Mouse (Mus musculus): Measurements from ENCODE around the gene Acp5.

The Acp5 gene

GRCm38 (mm10) chr9:22143108-22144037 lies 7.9 kb upstream of the Acp5 start:
- no peak for DNase-seq (ENCODE audit: extremely low read depth, low read depth, low spot score)

- DNase-seq (ENCODE audit: extremely low read depth, low read depth, low spot score): no peak
Observed at GRCm38 (mm10) chr9:22139746-22140145, 4.2 kb upstream of the Acp5 start.

- DNase-seq (ENCODE audit: extremely low read depth, low read depth, low spot score): no peak
Observed at GRCm38 (mm10) chr9:22138480-22138879, 3.0 kb upstream of the Acp5 start.

- no peak for DNase-seq (ENCODE audit: extremely low read depth, low read depth, low spot score)
Observed at GRCm38 (mm10) chr9:22136765-22137547, 1.4 kb upstream of the Acp5 start.

DNA sequence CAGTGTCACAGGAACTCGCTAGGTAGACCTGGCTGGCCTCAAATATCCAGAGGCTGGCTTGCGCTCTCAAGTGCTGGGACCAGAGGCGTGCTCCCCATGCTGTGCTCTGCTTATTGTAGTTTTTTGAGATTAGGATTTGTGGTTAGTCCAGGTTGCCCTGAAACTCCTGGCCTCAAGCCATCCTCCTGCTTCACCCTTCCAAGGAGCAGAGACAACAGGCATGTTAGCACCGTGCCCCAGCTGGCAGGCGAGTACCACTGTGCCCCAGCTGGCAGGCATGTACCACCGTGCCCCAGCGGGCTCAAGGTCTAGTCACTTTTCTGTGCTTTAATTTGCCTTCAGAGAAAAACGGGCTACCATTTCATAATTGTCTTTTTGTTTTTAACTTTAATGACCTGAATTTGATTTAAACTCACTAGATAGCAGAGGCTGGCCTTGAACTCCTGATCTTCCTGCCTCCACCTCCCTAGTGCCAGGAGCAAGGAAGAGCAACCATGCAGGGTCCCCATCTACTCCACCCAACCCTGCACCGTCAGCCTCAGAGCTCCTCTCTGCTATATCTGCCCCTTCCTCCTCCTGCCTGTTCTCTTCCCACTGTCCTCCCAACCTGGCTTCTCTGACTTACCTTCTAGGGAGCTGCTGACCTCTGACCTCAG lies 395 bp downstream of the Acp5 start:
- DNase-seq (ENCODE audit: extremely low read depth, low read depth, low spot score): peak; percentile 80

DNA sequence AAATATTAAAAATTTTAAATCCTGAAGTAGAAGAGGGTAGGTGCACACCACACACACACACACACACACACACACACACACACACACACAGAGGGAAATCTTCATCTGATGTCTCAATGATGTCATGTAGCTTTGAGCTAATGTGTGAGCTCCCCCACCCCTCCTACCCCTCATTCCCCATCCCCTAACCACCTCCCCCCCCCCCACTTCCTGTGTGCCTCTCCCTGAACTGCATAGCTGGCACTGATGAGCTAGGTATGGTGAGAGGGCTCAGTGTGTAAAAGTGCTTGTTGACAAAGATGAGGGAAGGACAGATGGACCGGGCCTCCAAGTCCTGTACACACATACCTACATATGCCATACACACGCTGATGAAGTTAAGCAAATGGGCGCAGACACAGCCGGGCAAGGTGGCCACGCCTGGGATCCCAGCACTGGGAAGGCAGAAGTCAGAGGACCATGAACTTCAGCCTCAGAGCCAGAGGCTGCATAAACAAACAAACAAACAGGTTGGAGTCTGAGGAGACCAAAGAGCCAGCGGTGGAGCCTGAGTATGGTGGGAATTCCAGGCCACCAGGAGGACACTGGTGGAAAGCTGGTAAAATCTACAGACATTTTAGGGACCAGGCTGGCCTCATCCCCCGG lies 1.1 kb downstream of the Acp5 start:
- DNase-seq (ENCODE audit: extremely low read depth, low read depth, low spot score): no peak

- no peak for DNase-seq (ENCODE audit: extremely low read depth, low read depth, low spot score)
Observed at GRCm38 (mm10) chr9:22132220-22132619, 3.3 kb downstream of the Acp5 start.

GRCm38 (mm10) chr9:22131226-22131981 lies 4.1 kb downstream of the Acp5 start:
- no peak for DNase-seq (ENCODE audit: extremely low read depth, low read depth, low spot score)

DNA sequence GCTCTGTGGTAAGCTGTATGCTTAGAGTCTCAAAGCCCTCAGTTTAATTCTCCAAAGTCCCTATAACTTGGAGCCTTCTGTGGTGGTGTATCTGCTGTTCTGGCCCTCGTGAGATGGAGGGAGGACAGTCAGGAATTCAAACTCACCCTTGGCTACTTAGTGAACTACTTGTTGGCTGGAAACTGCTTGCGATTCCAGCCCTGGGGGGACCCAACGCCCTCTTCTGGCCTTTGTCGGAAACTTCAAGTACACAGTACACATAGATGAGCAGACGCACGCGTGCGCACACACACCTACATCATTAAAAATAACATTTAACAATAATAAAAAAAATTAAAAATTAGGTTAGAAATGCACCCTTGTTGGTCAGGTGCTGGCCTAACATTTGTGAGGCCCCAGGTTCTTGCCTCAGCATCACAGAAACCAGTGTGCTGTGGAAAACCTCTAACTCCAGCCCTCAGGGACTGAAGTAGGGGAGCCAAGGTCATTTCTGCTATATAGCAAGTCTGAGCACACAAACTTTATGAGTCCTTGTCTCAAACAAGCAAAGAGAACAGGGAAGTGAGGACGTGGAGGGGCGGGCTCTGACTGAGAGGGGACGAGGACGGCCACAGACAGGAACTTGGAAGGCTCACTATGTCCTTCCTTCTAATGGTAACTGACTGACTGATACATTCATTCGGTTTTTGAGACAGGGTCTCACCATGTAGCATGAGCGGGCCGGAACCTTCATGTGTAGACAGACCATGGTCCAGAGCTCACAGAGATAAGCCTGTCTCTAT lies 10.1 kb downstream of the Acp5 start:
- no peak for DNase-seq (ENCODE audit: extremely low read depth, low read depth, low spot score)

GRCm38 (mm10) chr9:22124169-22124568 lies 11.3 kb downstream of the Acp5 start:
- no peak for DNase-seq (ENCODE audit: extremely low read depth, low read depth, low spot score)

DNA sequence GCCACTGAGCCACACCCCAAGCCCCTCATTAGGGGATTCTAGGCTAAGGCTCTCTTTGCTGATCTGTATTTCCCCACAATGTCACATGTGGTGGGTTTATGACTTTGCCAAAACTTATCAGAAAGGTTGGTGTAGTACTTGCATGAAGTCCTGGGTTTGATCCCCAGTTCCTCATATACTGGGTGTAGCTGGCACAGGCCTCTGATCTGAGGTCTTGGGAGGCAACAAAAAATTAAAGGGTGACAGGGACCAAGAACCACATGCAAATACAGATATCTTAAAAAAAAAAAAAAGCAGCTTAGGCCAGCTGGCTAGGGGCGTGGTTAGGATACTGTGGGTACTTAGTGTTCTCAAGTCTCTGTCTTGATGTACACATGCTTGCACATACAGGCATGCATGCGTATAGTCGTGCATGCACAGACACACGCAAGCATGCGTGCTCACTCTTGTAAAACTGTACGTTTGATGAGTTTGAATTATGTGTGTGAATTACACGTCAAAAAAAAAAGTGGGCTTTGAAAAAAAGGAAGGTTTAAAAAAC lies 12.4 kb downstream of the Acp5 start:
- no peak for DNase-seq (ENCODE audit: extremely low read depth, low read depth, low spot score)

DNA sequence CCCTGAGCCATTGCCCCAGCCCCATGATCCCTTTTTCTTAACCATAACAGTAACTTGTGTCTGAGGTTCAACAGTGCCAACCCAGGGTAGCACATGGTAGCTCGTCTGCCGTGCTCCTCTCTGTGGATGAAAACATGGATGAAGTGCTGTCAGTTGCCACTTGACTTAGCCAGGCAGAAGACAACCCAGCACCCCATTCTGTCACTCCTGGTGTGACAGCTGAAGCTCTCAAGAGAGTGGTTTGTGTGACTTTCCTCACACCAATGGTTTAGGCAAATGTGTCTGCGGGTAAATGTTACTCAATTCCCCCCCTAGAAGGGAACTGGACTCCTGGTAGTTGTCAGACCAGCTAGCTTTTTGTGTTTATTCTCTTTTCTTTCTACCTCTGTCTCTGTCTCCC lies 13.5 kb downstream of the Acp5 start:
- no peak for DNase-seq (ENCODE audit: extremely low read depth, low read depth, low spot score)

DNA sequence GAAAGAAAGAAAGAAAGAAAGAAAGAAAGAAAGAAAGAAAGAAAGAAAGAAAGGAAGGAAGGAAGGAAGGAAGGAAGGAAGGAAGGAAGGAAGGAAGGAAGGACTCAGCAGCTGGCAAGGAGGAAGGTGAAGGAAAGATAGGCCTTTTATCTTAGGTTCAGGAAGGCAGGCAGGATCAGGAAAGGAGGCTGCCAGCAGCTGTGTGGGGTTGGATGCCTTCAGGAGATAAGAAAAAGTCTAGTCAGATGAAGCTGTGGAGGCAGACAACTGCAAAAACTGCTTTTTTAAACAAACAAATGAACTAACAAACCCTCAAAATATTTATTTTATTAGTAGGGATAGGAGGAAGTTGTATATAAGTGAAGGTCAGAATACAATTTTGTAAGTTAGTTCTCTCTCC lies 14.0 kb downstream of the Acp5 start:
- DNase-seq (ENCODE audit: extremely low read depth, low read depth, low spot score): no peak

- no peak for DNase-seq (ENCODE audit: extremely low read depth, low read depth, low spot score)
Observed at GRCm38 (mm10) chr9:22119543-22119942, 16.0 kb downstream of the Acp5 start.

- DNase-seq (ENCODE audit: extremely low read depth, low read depth, low spot score): peak; percentile 61
Observed at GRCm38 (mm10) chr9:22117754-22118456, 17.6 kb downstream of the Acp5 start.

DNA sequence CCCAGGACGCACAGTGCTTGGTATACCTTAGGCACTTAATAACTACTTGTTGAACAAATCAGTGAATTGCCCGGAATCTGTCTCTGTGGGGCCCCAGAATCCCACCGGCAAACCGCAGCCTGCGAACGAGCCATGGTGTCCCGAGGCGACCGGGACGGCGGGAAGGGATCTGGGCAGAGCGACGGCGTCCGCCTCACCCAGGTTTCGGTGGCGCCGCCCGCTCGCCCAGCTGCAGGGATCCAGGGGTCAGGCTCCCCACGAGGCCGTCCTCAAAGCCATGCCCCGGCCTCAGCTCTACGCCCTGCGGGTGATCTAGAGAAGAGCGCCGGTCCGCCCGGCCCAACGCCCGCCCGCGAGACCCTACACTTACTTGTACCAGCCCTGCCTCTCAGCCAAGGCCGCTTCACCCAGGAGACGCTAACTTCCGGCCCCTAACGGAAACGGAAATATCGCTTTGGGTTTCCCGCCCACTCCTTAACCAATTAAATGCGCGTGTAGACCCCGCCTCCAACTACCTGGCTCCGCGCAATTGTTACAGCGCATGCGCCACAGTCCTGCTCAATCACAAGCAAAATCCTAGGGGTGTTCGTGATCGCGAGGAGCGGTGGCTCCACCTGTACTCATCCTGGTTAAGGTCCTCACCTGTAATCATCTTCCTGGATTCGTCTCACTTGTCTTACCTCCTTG lies 18.6 kb downstream of the Acp5 start, which contains the start of gene Elof1:
TSS of gene Elof1 (minus strand) at position 433 of the 687 bp plus-strand sequence.
- DNase-seq (ENCODE audit: extremely low read depth, low read depth, low spot score): peak; percentile 67

- DNase-seq (ENCODE audit: extremely low read depth, low read depth, low spot score): no peak
Observed at GRCm38 (mm10) chr9:22116086-22116485, 19.4 kb downstream of the Acp5 start.

GRCm38 (mm10) chr9:22115635-22116034 lies 19.9 kb downstream of the Acp5 start:
- DNase-seq (ENCODE audit: extremely low read depth, low read depth, low spot score): no peak

All from fat pad, adult 2 months (tissue).